Comparison of ENCODE assay signal across 17 mouse cellular contexts in genomic region chr8:125127621-125128020, GRCm38 (mm10).
DNase-seq lines count a peak whose midpoint lies in the region; ATAC-seq and TF ChIP-seq lines count a peak whose summit lies in the region.
"Had no signal": no experiment of that assay in that cellular context is flagged by ENCODE, and none has a peak within 500 bp of the region (broad histone marks: within the 10 kb centered on the region; RNA-seq: fewer than 3 reads in every experiment).

No protein-coding gene starts in this region.

- no peak for TF ChIP-seq CTCF in liver, postnatal 0 days (IDR thresholded peaks at IDR 0.05; ENCODE audit: low read depth)

- H3K4me3 ChIP-seq in liver, embryonic 12.5 days = no peak overlapping the region
- no peak overlapping the region for H3K4me3 ChIP-seq in liver, postnatal 0 days (ENCODE audit: low read depth, low read length)
- H3K4me3 ChIP-seq: embryonic facial prominence, embryonic 10.5 days; forebrain, embryonic 13.5 days; gastrocnemius, adult 2 months; heart, embryonic 12.5 days had no signal

- ATAC-seq in liver, embryonic 12.5 days = peak; percentile 49; the same call in 1 of the 2 replicates
- peak; percentile 82 for ATAC-seq in liver, postnatal 0 days
- ATAC-seq: forebrain, embryonic 13.5 days; forebrain, postnatal 0 days; inflammation-experienced regulatory T-cells, adult 6 months had no signal

- H3K27me3 ChIP-seq in liver, embryonic 12.5 days (replicated peaks) = no peaks in the 10 kb centered on the region; the same call in 1 of the 2 replicates
- no peaks in the 10 kb centered on the region for H3K27me3 ChIP-seq in liver, postnatal 0 days (ENCODE audit: insufficient read depth, low read length)
- H3K27me3 ChIP-seq: forebrain, embryonic 13.5 days; heart, embryonic 12.5 days had no signal

- no peak for DNase-seq in liver
- DNase-seq in adrenal gland, postnatal 10 days = peak; percentile 46
- DNase-seq in adrenal gland, postnatal 36 days = peak; percentile 56 to 72
- peak; percentile 36 for DNase-seq in liver, postnatal 0 days
- no peak for DNase-seq in c-Kit-positive CD71-positive TER-119-positive erythroid progenitor cells, embryonic 14.5 days (ENCODE audit: low spot score)
- no peak for DNase-seq in spleen, postnatal 14 days (ENCODE audit: low spot score in 2 of 2)
- DNase-seq: cerebellum, adult 2 months; gastrocnemius, postnatal 36 days; heart, adult 11 months; kidney, adult 11 months had no signal

- H3K27ac ChIP-seq in liver, embryonic 12.5 days = no peak overlapping the region
- no peak overlapping the region for H3K27ac ChIP-seq in liver, postnatal 0 days (ENCODE audit: low read depth)
- H3K27ac ChIP-seq: embryonic facial prominence, embryonic 10.5 days; forebrain, embryonic 13.5 days; gastrocnemius, adult 2 months had no signal

- H3K9me3 ChIP-seq in liver, embryonic 12.5 days (replicated peaks) = no peaks in the 10 kb centered on the region
- H3K9me3 ChIP-seq in liver, postnatal 0 days (ENCODE audit: low read length) = no peaks in the 10 kb centered on the region
- H3K9me3 ChIP-seq: embryonic facial prominence, embryonic 10.5 days; forebrain, embryonic 13.5 days; heart, embryonic 12.5 days had no signal

- no peaks in the 10 kb centered on the region; the same call in 1 of the 2 replicates for H3K4me1 ChIP-seq in liver, embryonic 12.5 days
- H3K4me1 ChIP-seq in liver, postnatal 0 days (ENCODE audit: insufficient read depth) = peaks cover 12% of the 10 kb centered on the region
- H3K4me1 ChIP-seq: forebrain, embryonic 13.5 days had no signal

- TF ChIP-seq EP300 in liver, postnatal 0 days (IDR thresholded peaks at IDR 0.05; ENCODE audit: low read depth) = no peak

- H3K9ac ChIP-seq in liver, embryonic 12.5 days = no peak overlapping the region
- no peak overlapping the region for H3K9ac ChIP-seq in liver, postnatal 0 days (replicated peaks)
- H3K9ac ChIP-seq: forebrain, embryonic 13.5 days; forebrain, postnatal 0 days; heart, embryonic 12.5 days had no signal

- H3K4me2 ChIP-seq in liver, embryonic 12.5 days = no peak overlapping the region
- H3K4me2 ChIP-seq in liver, postnatal 0 days (ENCODE audit: low read depth, low read length) = no peak overlapping the region
- H3K4me2 ChIP-seq: forebrain, embryonic 13.5 days; heart, embryonic 12.5 days had no signal

- 71% methylated on average over 7 of the region's 7 CpGs for WGBS in liver, embryonic 12.5 days (ENCODE audit: insufficient replicate concordance)
- 58% methylated on average over 7 of the region's 7 CpGs for WGBS in liver, postnatal 0 days (ENCODE audit: insufficient replicate concordance)

- H3K36me3 ChIP-seq in liver, embryonic 12.5 days = no peaks in the 10 kb centered on the region
- H3K36me3 ChIP-seq in liver, postnatal 0 days (replicated peaks; ENCODE audit: insufficient read depth, low read length) = no peaks in the 10 kb centered on the region
- H3K36me3 ChIP-seq: embryonic facial prominence, embryonic 10.5 days; heart, embryonic 12.5 days had no signal

Comparison
In these comparisons a context has a peak if more than half of its experiments do, and no peak if none do; other contexts are left out.
1. DNase-seq: peak in adrenal gland, postnatal 10 days (single experiment), adrenal gland, postnatal 36 days (2 of 2) and liver, postnatal 0 days (single experiment); none in liver (single experiment), c-Kit-positive CD71-positive TER-119-positive erythroid progenitor cells, embryonic 14.5 days (single experiment) and spleen, postnatal 14 days (0 of 2).